Mouse (Mus musculus) heart, postnatal 0 days (tissue): ENCODE results near the gene Ly9.

Source experiments
- CTCF ChIP-seq: IDR thresholded peaks from 2 replicates; pipeline ENCODE4 v1.5.1; 2016; ENCODE audit warnings: antibody characterized with exemption, control low read depth, low read depth
- EP300 ChIP-seq: IDR thresholded peaks from 2 replicates; pipeline ENCODE4 v1.6.1; 2016; ENCODE audit warnings: antibody characterized with exemption, low read depth

GRCm38 (mm10) chr1:171643612-171644011 lies 36.4 kb upstream of the Ly9 start:
- TF ChIP-seq CTCF, result no peak
- no peak for TF ChIP-seq EP300
